Mouse (Mus musculus) c-Kit-positive CD71-negative TER-119-negative erythroid progenitor cells, embryonic 14.5 days (primary cell): Measurements from ENCODE around the gene Efcc1.

Experiments
- DNase-seq: peaks from one replicate; pipeline ENCODE4 v3.0.0-alpha.2; 2013; ENCODE audit warnings: low read depth

The Efcc1 gene

GRCm38 (mm10) chr6:87779174-87780165 is 48.8 kb downstream of the Efcc1 start:
- DNase-seq = no peak

- DNase-seq = no peak
These were observed 50.1 kb downstream of the Efcc1 start for GRCm38 (mm10) chr6:87780546-87781301.

GRCm38 (mm10) chr6:87784033-87784432 is 53.4 kb downstream of the Efcc1 start:
- DNase-seq = no peak

GRCm38 (mm10) chr6:87786621-87787020 is 56.0 kb downstream of the Efcc1 start:
- DNase-seq = no peak

- DNase-seq = no peak
These were observed 56.6 kb downstream of the Efcc1 start for GRCm38 (mm10) chr6:87787108-87787890.

GRCm38 (mm10) chr6:87788266-87788895 is 57.7 kb downstream of the Efcc1 start:
- DNase-seq = no peak

GRCm38 (mm10) chr6:87788896-87789587 is 58.4 kb downstream of the Efcc1 start:
- DNase-seq = no peak

GRCm38 (mm10) chr6:87789791-87790190 is 59.1 kb downstream of the Efcc1 start:
- DNase-seq = no peak

- DNase-seq = no peak
These were observed 60.3 kb downstream of the Efcc1 start for GRCm38 (mm10) chr6:87790779-87791480.

- DNase-seq = no peak
These were observed 61.2 kb downstream of the Efcc1 start for GRCm38 (mm10) chr6:87791826-87792225.

GRCm38 (mm10) chr6:87793821-87794510 is 63.3 kb downstream of the Efcc1 start:
- no peak for DNase-seq

- DNase-seq = no peak
These were observed 64.9 kb downstream of the Efcc1 start for GRCm38 (mm10) chr6:87795385-87796150.

- no peak for DNase-seq
These were observed 65.7 kb downstream of the Efcc1 start for GRCm38 (mm10) chr6:87796251-87796880.

GRCm38 (mm10) chr6:87797321-87797720 is 66.7 kb downstream of the Efcc1 start:
- DNase-seq = no peak

- no peak for DNase-seq
These were observed 68.9 kb downstream of the Efcc1 start for GRCm38 (mm10) chr6:87799576-87799975.

- no peak for DNase-seq
These were observed 71.8 kb downstream of the Efcc1 start for GRCm38 (mm10) chr6:87802462-87802861.

GRCm38 (mm10) chr6:87804036-87804435 is 73.4 kb downstream of the Efcc1 start:
- DNase-seq = no peak

- no peak for DNase-seq
These were observed 74.2 kb downstream of the Efcc1 start for GRCm38 (mm10) chr6:87804886-87805285.
